Mouse (Mus musculus) ovary, postnatal 36 days (tissue): ENCODE results near the gene Agxt2.

Experiments used
- DNase-seq: peaks from one replicate; pipeline ENCODE4 v3.0.0; 2022; ENCODE audit warnings: low spot score, mixed read lengths

The Agxt2 gene

GRCm38 (mm10) chr15:10358039-10358948 is at the start of gene Agxt2:
Gene Agxt2, plus strand, starts transcription at chr15:10358532.
- no peak for DNase-seq

DNA sequence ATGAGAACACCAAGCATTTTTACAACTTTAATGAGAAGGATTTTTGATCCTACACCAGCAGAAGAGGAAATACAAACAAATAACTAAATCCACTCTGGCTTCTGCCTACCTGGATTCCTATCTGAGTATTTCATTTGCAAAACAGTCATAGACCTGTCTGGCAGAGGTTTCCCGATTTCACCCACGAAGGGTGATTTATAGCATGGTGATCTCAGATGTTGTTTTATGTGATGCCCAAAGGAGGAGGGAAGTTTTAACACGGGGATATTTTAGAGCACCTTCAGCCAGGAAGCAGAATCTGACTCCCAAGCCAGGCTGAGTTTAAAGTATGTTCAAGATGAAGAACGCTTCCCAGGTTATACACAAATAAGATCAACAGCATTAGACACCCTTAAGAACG is 46.5 kb upstream of the Agxt2 start:
- no peak for DNase-seq

GRCm38 (mm10) chr15:10313522-10314455 is 44.5 kb upstream of the Agxt2 start:
- DNase-seq: peak; percentile 13

GRCm38 (mm10) chr15:10325080-10325479 is 33.3 kb upstream of the Agxt2 start, which contains the start of gene Gm21973:
Gene Gm21973, plus strand, starts transcription at chr15:10325380.
- DNase-seq: no peak

GRCm38 (mm10) chr15:10330626-10331025 is 27.7 kb upstream of the Agxt2 start:
- DNase-seq: no peak

GRCm38 (mm10) chr15:10332566-10332965 is 25.8 kb upstream of the Agxt2 start:
- no peak for DNase-seq

DNA sequence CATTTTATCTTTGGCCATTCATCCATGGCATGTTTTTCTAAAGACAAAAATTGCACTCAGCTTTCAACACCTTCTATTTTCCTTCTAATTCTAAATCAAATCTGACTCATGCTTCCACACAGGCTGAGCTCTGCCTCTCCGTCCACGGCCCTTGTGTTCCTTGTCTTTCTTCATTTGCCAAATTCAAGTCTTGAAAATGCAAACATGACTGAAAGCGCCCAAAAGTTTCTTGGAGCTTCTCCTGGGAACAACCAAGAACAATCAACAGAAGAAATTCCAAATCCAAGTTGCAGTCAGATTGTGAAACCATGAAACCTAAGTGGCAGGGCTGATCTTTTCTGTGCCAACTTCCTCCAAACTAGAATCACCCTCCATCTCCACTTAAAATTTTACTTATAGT is 19.7 kb upstream of the Agxt2 start:
- no peak for DNase-seq

GRCm38 (mm10) chr15:10347044-10347443 is 11.3 kb upstream of the Agxt2 start:
- DNase-seq: no peak

GRCm38 (mm10) chr15:10366331-10366730 is 8.0 kb downstream of the Agxt2 start:
- DNase-seq: no peak

DNA sequence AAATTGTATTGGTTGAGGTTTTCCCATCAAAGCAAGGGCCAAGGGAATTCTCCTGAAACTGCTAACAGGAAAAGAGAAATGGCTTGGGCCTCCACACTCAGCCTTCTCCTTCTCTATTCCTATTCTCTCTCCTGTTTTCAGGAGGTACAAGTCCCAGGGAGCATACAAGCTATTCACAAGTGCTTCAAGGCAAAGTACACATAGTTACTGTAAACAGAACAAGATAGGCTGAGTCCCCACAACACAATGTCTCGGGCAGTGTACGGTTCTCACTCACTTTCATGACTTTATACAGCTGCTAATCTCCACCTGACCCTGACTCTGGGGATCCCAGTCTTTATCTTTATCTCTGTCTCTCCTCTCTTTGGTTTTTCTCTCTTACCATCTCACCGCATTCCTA is 17.1 kb downstream of the Agxt2 start:
- DNase-seq: no peak

- no peak for DNase-seq
Measured at GRCm38 (mm10) chr15:10378338-10378959, 20.1 kb downstream of the Agxt2 start.

DNA sequence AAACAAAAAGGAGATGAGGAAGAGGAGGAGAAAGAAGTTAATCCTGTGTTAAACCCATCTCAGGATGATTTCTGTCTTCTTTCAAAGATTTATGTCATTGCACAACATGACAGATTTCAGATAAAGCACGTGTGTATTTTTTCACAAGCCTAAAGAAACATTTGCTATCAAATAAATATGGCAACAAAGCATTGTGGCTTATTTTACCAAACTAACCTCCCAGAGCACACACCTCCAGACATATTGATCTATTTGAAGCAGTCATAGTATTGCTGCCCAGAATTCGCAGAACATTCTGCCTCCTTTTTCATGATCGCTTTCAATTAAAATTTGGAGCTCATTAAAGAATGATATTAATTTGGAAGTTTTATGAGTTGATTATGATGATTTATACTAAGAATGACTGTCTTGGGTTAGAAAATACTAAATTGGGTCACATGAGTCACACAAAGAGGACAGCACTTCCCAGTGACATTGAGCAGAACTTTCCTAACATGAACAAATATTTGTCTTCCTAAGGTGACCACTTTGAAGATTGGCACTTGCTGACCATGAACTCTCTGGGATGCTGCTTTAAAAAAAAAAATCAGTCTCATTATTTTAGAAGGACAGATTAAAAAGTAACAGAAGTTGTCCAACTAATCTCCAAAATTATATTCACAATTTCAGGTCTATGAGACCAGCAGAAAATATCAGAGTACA is 21.6 kb downstream of the Agxt2 start:
- no peak for DNase-seq

GRCm38 (mm10) chr15:10387263-10387662 is 28.9 kb downstream of the Agxt2 start:
- no peak for DNase-seq

GRCm38 (mm10) chr15:10399795-10400194 is 41.5 kb downstream of the Agxt2 start:
- no peak for DNase-seq

DNA sequence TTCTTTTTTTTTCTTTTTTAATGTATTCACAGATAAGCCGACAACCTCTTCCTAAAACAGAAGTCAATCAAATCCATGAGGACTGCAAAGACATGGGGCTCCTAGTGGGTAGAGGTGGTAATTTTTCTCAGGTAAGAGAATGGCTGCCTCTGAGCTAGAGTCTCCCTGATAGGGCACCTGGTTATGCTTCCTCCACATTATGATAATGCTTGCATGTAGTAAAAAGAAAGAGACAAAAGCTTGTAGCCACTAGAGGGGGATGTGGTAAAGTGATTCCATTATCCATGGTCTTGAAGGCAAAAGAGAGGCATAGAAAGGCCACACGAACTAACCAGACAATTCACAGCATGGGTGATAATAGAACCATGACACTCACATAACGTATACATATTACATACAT is 42.1 kb downstream of the Agxt2 start:
- no peak for DNase-seq

- no peak for DNase-seq
Measured at GRCm38 (mm10) chr15:10409842-10410241, 51.5 kb downstream of the Agxt2 start.

DNA sequence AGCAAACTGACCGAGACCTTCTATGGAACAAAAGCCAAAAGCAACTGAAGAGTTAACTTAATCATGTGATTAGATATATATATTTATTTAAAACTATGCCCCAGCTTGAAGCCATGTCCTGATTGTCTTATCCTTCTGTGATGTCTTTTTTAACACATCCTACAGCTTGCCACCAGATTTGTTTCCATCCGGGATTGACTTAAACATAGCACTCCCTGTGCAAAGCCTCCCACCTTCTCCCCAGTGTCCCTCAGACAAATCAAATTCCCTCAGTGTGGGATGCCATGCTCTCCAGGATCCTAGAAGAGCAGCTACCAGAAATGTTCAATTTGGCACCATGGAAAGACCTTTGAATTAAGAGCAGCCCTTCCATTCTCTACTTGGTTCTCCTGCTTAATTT is 52.5 kb downstream of the Agxt2 start:
- no peak for DNase-seq

DNA sequence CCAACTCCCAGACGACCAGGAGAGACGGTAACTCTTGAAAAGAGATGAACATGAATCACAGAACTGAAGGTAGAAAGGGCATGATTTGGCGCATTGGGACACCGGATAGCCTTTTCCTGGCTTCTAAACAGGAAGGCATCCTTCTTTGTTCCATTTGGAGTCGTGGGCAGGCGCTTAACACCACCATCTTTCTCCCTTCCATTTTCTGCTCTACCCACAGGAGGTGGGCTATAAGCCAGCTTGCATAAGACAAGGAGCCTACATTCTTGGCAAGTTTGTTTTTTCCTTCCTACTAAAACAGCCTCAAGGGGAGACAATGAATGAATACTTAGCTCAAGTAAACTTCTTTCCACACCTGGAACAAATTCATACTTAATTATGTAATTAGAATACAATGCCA is 55.3 kb downstream of the Agxt2 start:
- DNase-seq: no peak

DNA sequence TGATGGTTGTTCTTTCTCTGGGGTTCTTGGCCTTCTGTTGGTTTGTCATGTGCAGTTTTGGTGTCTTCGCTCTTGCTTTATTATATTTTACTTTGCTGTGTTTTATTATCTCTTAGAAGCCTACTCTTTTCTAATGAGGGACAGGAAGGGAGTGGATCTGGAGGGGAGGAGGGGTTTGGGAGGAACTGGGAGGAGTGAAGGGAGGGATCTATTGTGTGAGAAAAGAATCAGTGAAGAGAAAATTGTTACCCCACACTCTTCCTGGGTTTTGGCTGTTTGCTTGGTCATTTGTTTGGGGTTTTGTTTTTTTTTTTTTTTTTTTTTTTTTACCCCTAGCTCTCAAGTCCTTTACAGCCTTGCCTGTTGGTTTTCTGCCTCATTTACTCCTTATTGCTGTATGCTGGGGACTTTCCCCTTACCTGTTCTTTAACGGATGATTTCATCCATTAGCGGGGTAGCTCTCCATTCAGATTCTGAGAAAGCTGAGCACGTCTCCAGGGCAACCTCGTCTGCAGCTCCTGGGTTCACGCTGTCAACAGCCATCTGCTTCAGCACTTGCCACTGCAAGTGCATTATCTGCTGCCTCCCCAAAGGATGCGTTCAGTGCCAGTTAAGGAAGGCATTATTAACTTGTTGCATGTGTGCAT is 62.9 kb downstream of the Agxt2 start:
- no peak for DNase-seq

- DNase-seq: no peak
Measured at GRCm38 (mm10) chr15:10421785-10422144, 63.4 kb downstream of the Agxt2 start.

DNA sequence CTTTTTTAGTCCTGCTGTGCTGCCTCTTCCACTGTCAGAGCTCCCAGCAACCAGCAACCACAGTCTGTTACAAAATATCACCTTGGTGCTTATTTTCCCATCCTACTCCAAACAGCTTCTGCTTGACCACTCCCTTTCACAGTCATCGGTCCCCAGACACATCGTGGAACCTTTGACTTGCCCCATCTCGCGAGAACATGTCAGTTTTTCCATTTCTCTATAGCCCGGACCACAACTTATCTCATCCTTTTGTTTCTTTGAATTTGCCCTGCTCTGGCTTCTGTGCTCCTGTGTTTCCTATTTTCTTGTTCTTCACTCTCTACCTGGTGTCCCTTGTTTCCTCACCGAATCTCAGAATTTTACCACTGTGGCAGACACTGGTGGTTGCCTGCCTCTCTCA is 67.8 kb downstream of the Agxt2 start:
- no peak for DNase-seq
